Mouse (Mus musculus) myocyte (in vitro differentiated cells): ENCODE results near the gene B230217C12Rik.

Source experiments
- E2F4 ChIP-seq: IDR thresholded peaks from one replicate; pipeline ENCODE4 v1.6.1; 2011; ENCODE audit warnings: mild to moderate bottlenecking, control low read depth, moderate library complexity; ENCODE audit not compliant: insufficient read depth
- MAX ChIP-seq: IDR thresholded peaks from one replicate; pipeline ENCODE4 v1.6.1; 2011; ENCODE audit warnings: low read depth, mild to moderate bottlenecking, control low read depth
- MYOD1 ChIP-seq, 3 experiments: IDR thresholded peaks; one replicate each; pipeline ENCODE4 v1.6.1; 2011; ENCODE audit warnings: control low read depth in 2 of 3, low read depth in 2 of 3, mild to moderate bottlenecking in 2 of 3, moderate library complexity in 1 of 3; ENCODE audit not compliant: insufficient read length in 2 of 3, control insufficient read depth in 1 of 3
- MYOG ChIP-seq, 3 experiments: IDR thresholded peaks; one replicate each; pipeline ENCODE4 v1.6.1; 2011; ENCODE audit warnings: control low read depth in 2 of 3, low read depth in 2 of 3, mild to moderate bottlenecking in 2 of 3; ENCODE audit not compliant: insufficient read length in 2 of 3, control insufficient read depth in 1 of 3, insufficient read depth in 1 of 3
- POLR2A ChIP-seq: IDR thresholded peaks from one replicate; pipeline ENCODE4 v1.6.1; 2011; ENCODE audit warnings: low read depth, mild to moderate bottlenecking, control low read depth, moderate library complexity; ENCODE audit not compliant: insufficient read length
- TCF12 ChIP-seq: IDR thresholded peaks from one replicate; pipeline ENCODE4 v1.6.1; 2011; ENCODE audit warnings: mild to moderate bottlenecking, control low read depth; ENCODE audit not compliant: poor library complexity, insufficient read depth, severe bottlenecking
- USF1 ChIP-seq: IDR thresholded peaks from one replicate; pipeline ENCODE4 v1.6.1; 2011; ENCODE audit warnings: low read depth, mild to moderate bottlenecking, control low read depth, moderate library complexity

GRCm38 (mm10) chr11:97820840-97821239 is 19.7 kb upstream of the B230217C12Rik start:
- TF ChIP-seq MAX (no peak), POLR2A (no peak), MYOD1 (IDR thresholded peaks at IDR 0.05; ENCODE audit: control insufficient read depth in 1 of 3, insufficient read length in 2 of 3, low read depth in 2 of 3) (peak in 2 of 3 experiments; percentile 4 to 60), MYOG (IDR thresholded peaks at IDR 0.05; ENCODE audit: control insufficient read depth in 1 of 3, insufficient read depth in 1 of 3, insufficient read length in 2 of 3, low read depth in 2 of 3) (peak in 1 of 3 experiments; percentile 61), USF1 (no peak), TCF12 (no peak), E2F4 (no peak)
